Mouse (Mus musculus) MEL (cell line): ENCODE measurements at regions not wholly inside any gene's neighbourhood (a gene's known extent, or its start where the extent isn't known, plus 50 kb on each side); places are given as distances from the start of the nearest gene placed in this dataset.

Experiments
- DNase-seq: peaks from one replicate; pipeline ENCODE4 v3.0.0; 2011; ENCODE audit warnings: low read depth, low spot score
- H3K27ac ChIP-seq: 2 replicates; pipeline ENCODE4 v1.5.1; 2012; ENCODE audit warnings: low read depth, mild to moderate bottlenecking, control low read depth, low read length, moderate library complexity; ENCODE audit not compliant: control insufficient read depth
- H3K27me3 ChIP-seq, 2 experiments: fragments of 150-350 bp in 1 of 2; sonication (generic) in 1 of 2; 2 replicates each; pipeline ENCODE4 v1.6.1; 2012; ENCODE audit warnings: low read length in 2 of 2, mild to moderate bottlenecking in 2 of 2, improper control_type of control experiment in 1 of 2, moderate library complexity in 1 of 2; ENCODE audit not compliant: insufficient read depth in 2 of 2, control insufficient read depth in 1 of 2
- H3K36me3 ChIP-seq, 2 experiments: 2 replicates each; pipeline ENCODE4 v1.6.1; 2012 to 2014; ENCODE audit warnings: low read length in 2 of 2, improper control_type of control experiment in 1 of 2, inconsistent platforms in 1 of 2, mild to moderate bottlenecking in 1 of 2; ENCODE audit not compliant: insufficient read depth in 2 of 2, control insufficient read depth in 1 of 2
- H3K4me1 ChIP-seq, 2 experiments: fragments of 150-350 bp in 1 of 2; sonication (generic) in 1 of 2; 2 replicates each; pipeline ENCODE4 v1.6.1; 2012; ENCODE audit warnings: low read length in 2 of 2, improper control_type of control experiment in 1 of 2, mild to moderate bottlenecking in 1 of 2; ENCODE audit not compliant: insufficient read depth in 2 of 2, control insufficient read depth in 1 of 2
- H3K4me3 ChIP-seq, 2 experiments: fragments of 150-350 bp in 1 of 2; sonication (generic) in 1 of 2; 2 replicates each; pipeline ENCODE4 v1.5.1; 2012; ENCODE audit warnings: low read depth in 2 of 2, low read length in 2 of 2, mild to moderate bottlenecking in 2 of 2, moderate library complexity in 2 of 2, control low read depth in 1 of 2, improper control_type of control experiment in 1 of 2; ENCODE audit not compliant: control insufficient read depth in 1 of 2, insufficient read depth in 1 of 2
- H3K79me2 ChIP-seq: 2 replicates; pipeline ENCODE4 v1.6.1; 2012; ENCODE audit warnings: mild to moderate bottlenecking, low read length, moderate library complexity; ENCODE audit not compliant: control insufficient read depth, poor library complexity, insufficient read depth
- H3K9ac ChIP-seq: 2 replicates; pipeline ENCODE4 v1.6.1; 2012; ENCODE audit warnings: low read depth, mild to moderate bottlenecking, control low read depth, low read length, moderate library complexity; ENCODE audit not compliant: control insufficient read depth, poor library complexity, severe bottlenecking
- H3K9me3 ChIP-seq: fragments of 150-350 bp; sonication (generic); replicated peaks from 2 replicates; pipeline ENCODE4 v1.6.1; 2012; ENCODE audit warnings: mild to moderate bottlenecking, low read length, improper control_type of control experiment, moderate library complexity; ENCODE audit not compliant: insufficient read depth
- CHD2 ChIP-seq: IDR thresholded peaks from 2 replicates; pipeline ENCODE4 v1.6.1; 2011; ENCODE audit warnings: low read length, improper control_type of control experiment
- EP300 ChIP-seq, 2 experiments: IDR thresholded peaks; 2 replicates each; pipeline ENCODE4 v1.6.1; 2011; ENCODE audit warnings: improper control_type of control experiment in 2 of 2, low read length in 2 of 2, low read depth in 1 of 2, mild to moderate bottlenecking in 1 of 2
- ETS1 ChIP-seq: IDR thresholded peaks from 2 replicates; pipeline ENCODE4 v1.6.1; 2012; ENCODE audit warnings: low read depth, mild to moderate bottlenecking, inconsistent platforms, low read length, improper control_type of control experiment, moderate library complexity
- GATA1 ChIP-seq: IDR thresholded peaks from 2 replicates; pipeline ENCODE4 v1.6.1; 2011; ENCODE audit warnings: low read depth, low read length, improper control_type of control experiment
- HCFC1 ChIP-seq: IDR thresholded peaks from 2 replicates; pipeline ENCODE4 v1.6.1; 2012; ENCODE audit warnings: low read depth, mild to moderate bottlenecking, inconsistent platforms, low read length, improper control_type of control experiment, moderate library complexity
- JUND ChIP-seq: IDR thresholded peaks from 2 replicates; pipeline ENCODE4 v1.6.1; 2011; ENCODE audit warnings: low read depth, mild to moderate bottlenecking, improper control_type of control experiment, low read length
- MAX ChIP-seq: IDR thresholded peaks from 2 replicates; pipeline ENCODE4 v1.6.1; 2011; ENCODE audit warnings: low read length, improper control_type of control experiment
- MXI1 ChIP-seq: IDR thresholded peaks from 2 replicates; pipeline ENCODE4 v1.6.1; 2011; ENCODE audit warnings: mild to moderate bottlenecking, low read depth, low read length, improper control_type of control experiment
- NRF1 ChIP-seq: IDR thresholded peaks from 2 replicates; pipeline ENCODE4 v1.6.1; 2014; ENCODE audit warnings: low read depth, mild to moderate bottlenecking, inconsistent platforms, low read length, improper control_type of control experiment, moderate library complexity; ENCODE audit not compliant: poor library complexity, insufficient read depth, severe bottlenecking
- POLR2A ChIP-seq, 2 experiments: IDR thresholded peaks; 2 replicates each; pipeline ENCODE4 v1.6.1; 2011 to 2012; ENCODE audit warnings: low read length in 2 of 2, mild to moderate bottlenecking in 2 of 2, control low read depth in 1 of 2, improper control_type of control experiment in 1 of 2, low read depth in 1 of 2, moderate library complexity in 1 of 2; ENCODE audit not compliant: control insufficient read depth in 1 of 2, insufficient read depth in 1 of 2, poor library complexity in 1 of 2
- RCOR1 ChIP-seq: IDR thresholded peaks from 2 replicates; pipeline ENCODE4 v1.6.1; 2012; ENCODE audit warnings: low read depth, mild to moderate bottlenecking, inconsistent platforms, low read length, improper control_type of control experiment
- SMC3 ChIP-seq: IDR thresholded peaks from 2 replicates; pipeline ENCODE4 v1.6.1; 2011; ENCODE audit warnings: low read depth, low read length, improper control_type of control experiment
- TAL1 ChIP-seq: IDR thresholded peaks from 2 replicates; pipeline ENCODE4 v1.6.1; 2012; ENCODE audit warnings: mild to moderate bottlenecking, inconsistent platforms, low read length, moderate library complexity, mixed read lengths
- TBP ChIP-seq: IDR thresholded peaks from 2 replicates; pipeline ENCODE4 v1.8.0; 2011; ENCODE audit warnings: low read depth, low read length, improper control_type of control experiment
- TCF12 ChIP-seq: IDR thresholded peaks from 2 replicates; pipeline ENCODE4 v1.6.1; 2014; ENCODE audit warnings: low read depth, mild to moderate bottlenecking, inconsistent platforms, low read length, improper control_type of control experiment, moderate library complexity
- UBTF ChIP-seq: IDR thresholded peaks from 2 replicates; pipeline ENCODE4 v1.6.1; 2012; ENCODE audit warnings: low read depth, mild to moderate bottlenecking, inconsistent platforms, low read length, improper control_type of control experiment, moderate library complexity, borderline replicate concordance; ENCODE audit not compliant: insufficient read depth
- ZKSCAN1 ChIP-seq: IDR thresholded peaks from 2 replicates; pipeline ENCODE4 v1.6.1; 2012; ENCODE audit warnings: low read depth, mild to moderate bottlenecking, inconsistent platforms, low read length, improper control_type of control experiment, moderate library complexity
- ZMIZ1 ChIP-seq: IDR thresholded peaks from 2 replicates; pipeline ENCODE4 v1.6.1; 2012; ENCODE audit warnings: low read depth, mild to moderate bottlenecking, inconsistent platforms, low read length, improper control_type of control experiment, moderate library complexity
- ZNF384 ChIP-seq: IDR thresholded peaks from 2 replicates; pipeline ENCODE4 v1.6.1; 2012; ENCODE audit warnings: low read depth, mild to moderate bottlenecking, inconsistent platforms, low read length, improper control_type of control experiment

DNA sequence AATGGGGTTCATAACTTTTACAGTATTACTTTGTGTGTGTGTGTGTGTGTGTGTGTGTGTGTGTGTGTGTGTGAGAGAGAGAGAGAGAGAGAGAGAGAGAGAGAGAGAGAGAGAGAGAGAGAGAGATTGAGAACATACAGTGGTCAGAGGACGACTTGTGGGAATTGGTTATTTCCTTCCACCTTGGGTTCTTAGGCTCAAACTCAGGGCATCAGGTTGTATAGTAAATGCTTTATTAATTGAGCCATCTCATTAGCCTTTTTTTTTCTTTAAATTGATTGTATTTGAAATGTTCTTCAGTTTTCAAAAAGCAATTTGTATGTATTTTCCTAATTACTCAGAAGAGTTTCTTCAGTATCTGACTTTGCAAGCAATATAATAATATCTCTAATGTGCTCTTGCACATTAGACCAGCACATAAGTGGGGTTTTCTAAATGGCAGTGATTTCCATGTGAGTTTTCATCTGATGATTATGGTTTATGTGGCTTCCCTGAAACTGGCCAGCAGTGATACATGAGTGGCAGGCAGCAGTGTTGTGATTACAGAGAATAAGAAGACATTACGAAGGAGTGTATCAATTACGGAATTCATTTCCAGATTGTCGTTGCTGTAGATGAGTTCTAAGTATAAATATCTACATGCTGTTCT, 86.2 kb upstream of the Mtap start:
- Histone ChIP-seq H3K9ac (no peak overlapping the region), H3K27ac (no peak overlapping the region), H3K79me2 (no peaks in the 10 kb centered on the region), H3K4me3 (no peak overlapping the region), H3K36me3 (peaks cover 0 to 21% of the 10 kb centered on the region in 2 experiments; a peak in 2 of 4 replicates), H3K9me3 (no peaks in the 10 kb centered on the region), H3K27me3 (no peaks in the 10 kb centered on the region), H3K4me1 (peaks cover 9 to 21% of the 10 kb centered on the region in 2 experiments)
- TF ChIP-seq CHD2, result no peak
- no peak for TF ChIP-seq ZMIZ1
- no peak for TF ChIP-seq SMC3
- no peak for TF ChIP-seq EP300 (IDR thresholded peaks at IDR 0.05; ENCODE audit: low read depth in 1 of 2, low read length in 2 of 2)
- no peak for TF ChIP-seq HCFC1
- no peak for TF ChIP-seq MXI1
- TF ChIP-seq TAL1, result no peak
- no peak for TF ChIP-seq TCF12
- peak; percentile 66; the same call in 1 of the 2 replicates for TF ChIP-seq RCOR1
- DNase-seq, result no peak

DNA sequence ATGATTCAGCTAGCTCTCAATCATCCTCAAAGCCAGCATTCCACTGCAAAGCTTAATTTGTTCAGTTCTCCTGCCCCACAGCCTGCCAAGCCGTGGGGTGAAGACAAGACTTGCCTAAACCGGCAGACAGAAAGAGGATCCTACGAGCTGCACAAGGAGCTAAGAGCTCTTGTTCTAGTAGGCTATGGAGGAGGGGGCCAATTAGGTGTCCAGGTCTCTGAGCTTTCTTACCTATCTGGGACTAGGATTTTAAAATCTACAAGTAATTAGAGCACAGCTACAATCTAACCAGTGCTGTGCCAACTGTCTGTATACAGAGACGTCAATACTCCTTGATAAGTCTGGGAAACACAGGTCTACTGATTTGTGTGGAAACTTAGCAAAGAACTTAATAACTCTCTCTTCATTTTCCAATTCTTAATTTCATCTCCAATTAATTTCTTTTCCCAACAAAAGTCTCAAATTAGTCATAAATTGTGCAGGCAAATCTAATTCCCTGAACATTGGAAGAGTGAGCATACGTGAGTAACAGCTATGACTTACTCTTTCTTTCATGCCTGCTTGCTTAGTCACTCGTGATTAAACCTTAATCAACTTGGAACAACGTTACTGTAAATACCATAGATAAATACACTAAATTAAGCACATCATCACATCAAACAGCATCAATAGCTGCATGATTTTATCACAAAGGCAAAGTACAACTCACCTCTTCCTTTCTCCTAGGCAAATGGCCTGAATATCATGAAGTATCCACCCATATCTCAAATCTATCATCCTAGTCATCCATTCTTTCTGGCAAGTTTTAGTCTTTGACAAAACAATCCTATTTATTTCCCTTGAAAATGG, 87.1 kb upstream of the Mtap start:
- Histone ChIP-seq H3K27ac (no peak overlapping the region), H3K9ac (no peak overlapping the region), H3K4me1 (peaks cover 10 to 25% of the 10 kb centered on the region in 2 experiments), H3K27me3 (no peaks in the 10 kb centered on the region), H3K9me3 (no peaks in the 10 kb centered on the region), H3K4me3 (no peak overlapping the region), H3K79me2 (no peaks in the 10 kb centered on the region), H3K36me3 (peaks cover 0 to 27% of the 10 kb centered on the region in 2 experiments; a peak in 2 of 4 replicates)
- TF ChIP-seq UBTF, result no peak
- peak; percentile 12 to 24; a peak in 2 of 4 replicates for TF ChIP-seq EP300 (IDR thresholded peaks at IDR 0.05; ENCODE audit: low read depth in 1 of 2, low read length in 2 of 2)
- no peak for DNase-seq

DNA sequence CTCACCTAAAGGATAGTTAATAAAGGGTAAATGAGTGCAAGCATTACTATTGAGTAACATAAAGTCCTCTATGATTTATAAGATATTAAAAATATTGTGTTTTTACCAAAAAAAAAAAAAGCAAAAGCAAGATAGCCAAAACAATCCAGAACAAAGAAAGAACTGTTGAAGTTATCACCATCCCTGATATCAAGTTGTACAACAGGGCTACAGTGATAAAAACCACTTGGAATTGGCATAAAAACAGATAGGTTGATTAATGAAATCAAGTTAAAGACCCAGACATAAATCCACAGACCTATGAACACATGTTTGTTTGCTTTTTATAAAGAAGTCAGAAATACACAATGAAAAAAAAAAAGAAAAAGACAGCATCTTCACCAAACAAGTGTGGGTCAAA, 92.4 kb upstream of the Mtap start:
- Histone ChIP-seq H3K4me3 (no peak overlapping the region), H3K9me3 (no peaks in the 10 kb centered on the region), H3K79me2 (no peaks in the 10 kb centered on the region), H3K27ac (peak overlapping the region; percentile 41), H3K4me1 (peaks cover 9 to 10% of the 10 kb centered on the region in 2 experiments), H3K9ac (no peak overlapping the region), H3K36me3 (peaks cover 0 to 31% of the 10 kb centered on the region in 2 experiments; a peak in 2 of 4 replicates), H3K27me3 (no peaks in the 10 kb centered on the region)
- TF ChIP-seq TCF12, result peak; percentile 76
- peak; percentile 23 to 80; a peak in 3 of 4 replicates for TF ChIP-seq EP300 (IDR thresholded peaks at IDR 0.05; ENCODE audit: low read depth in 1 of 2, low read length in 2 of 2)
- TF ChIP-seq POLR2A (IDR thresholded peaks at IDR 0.05; ENCODE audit: control insufficient read depth in 1 of 2, insufficient read depth in 1 of 2, low read depth in 1 of 2, low read length in 2 of 2, poor library complexity in 1 of 2), result no peak
- TF ChIP-seq NRF1, result no peak
- no peak for TF ChIP-seq JUND
- TF ChIP-seq RCOR1, result no peak; the same call in 1 of the 2 replicates
- no peak for TF ChIP-seq ZKSCAN1
- peak; percentile 46; the same call in 1 of the 2 replicates for TF ChIP-seq ETS1
- no peak for TF ChIP-seq MAX
- TF ChIP-seq GATA1, result peak; percentile 56
- TF ChIP-seq ZNF384, result peak; percentile 77
- no peak for TF ChIP-seq TBP
- DNase-seq, result no peak
